Mouse (Mus musculus): ENCODE measurements at regions not wholly inside any gene's neighbourhood (a gene's known extent, or its start where the extent isn't known, plus 50 kb on each side); places are given as distances from the start of the nearest gene placed in this dataset.

GRCm38 (mm10) chr11:37696981-37697380, 461.2 kb upstream of the Tenm2 start:
- no peak for TF ChIP-seq CTCF (IDR thresholded peaks at IDR 0.05; ENCODE audit: low read depth)
- no peak for TF ChIP-seq EP300 (optimal IDR thresholded peaks at IDR 0.05)
